Mouse (Mus musculus) embryonic fibroblast, embryonic 13.5 days (primary cell): ENCODE results near the gene Strn3.

Experiments
- CTCF ChIP-seq: IDR thresholded peaks from 2 replicates; pipeline ENCODE4 v1.5.1; 2011; ENCODE audit warnings: mild to moderate bottlenecking, control low read depth, low read length, moderate library complexity, borderline replicate concordance; ENCODE audit not compliant: insufficient read depth
- POLR2A ChIP-seq: IDR thresholded peaks from 2 replicates; pipeline ENCODE4 v1.6.1; 2011; ENCODE audit warnings: low read depth, mild to moderate bottlenecking, control low read depth, low read length, moderate library complexity

- no peak for TF ChIP-seq POLR2A
- no peak for TF ChIP-seq CTCF
Observed at GRCm38 (mm10) chr12:51703859-51704258, 12.2 kb upstream of the Strn3 start.
